Mouse (Mus musculus): ENCODE results near the gene Add3. TPM values are rescaled to one million over a fixed set of nuclear protein-coding genes. Genes with fewer than 3 reads are reported as not detected.

Add3 gene
- total RNA-seq, 2 experiments from 2014 or later: 43.3 to 57.5 TPM

- ATAC-seq (replicated peaks; ENCODE audit: poor library complexity, severe bottlenecking): peak; percentile 90
These were observed 11.5 kb upstream of the Add3 start for GRCm38 (mm10) chr19:53128494-53129337.

GRCm38 (mm10) chr19:53130399-53131175 is 9.7 kb upstream of the Add3 start:
- ATAC-seq (replicated peaks; ENCODE audit: poor library complexity, severe bottlenecking): peak; percentile 80

- ATAC-seq (replicated peaks; ENCODE audit: poor library complexity, severe bottlenecking): no peak
These were observed 7.8 kb upstream of the Add3 start for GRCm38 (mm10) chr19:53132471-53132870.

- no peak for ATAC-seq (replicated peaks; ENCODE audit: poor library complexity, severe bottlenecking)
These were observed 3.7 kb upstream of the Add3 start for GRCm38 (mm10) chr19:53136336-53137090.

- no peak for ATAC-seq (replicated peaks; ENCODE audit: poor library complexity, severe bottlenecking)
These were observed 3.0 kb upstream of the Add3 start for GRCm38 (mm10) chr19:53137116-53137670.

- ATAC-seq (replicated peaks; ENCODE audit: poor library complexity, severe bottlenecking): no peak
These were observed 584 bp downstream of the Add3 start for GRCm38 (mm10) chr19:53140804-53141250.

- ATAC-seq (replicated peaks; ENCODE audit: poor library complexity, severe bottlenecking): peak; percentile 36
These were observed 1.2 kb downstream of the Add3 start for GRCm38 (mm10) chr19:53141251-53142072.

GRCm38 (mm10) chr19:53142190-53143107 is 2.2 kb downstream of the Add3 start:
- peak; percentile 77 for ATAC-seq (replicated peaks; ENCODE audit: poor library complexity, severe bottlenecking)

- peak; percentile 31 for ATAC-seq (replicated peaks; ENCODE audit: poor library complexity, severe bottlenecking)
These were observed 3.1 kb downstream of the Add3 start for GRCm38 (mm10) chr19:53143108-53143971.

GRCm38 (mm10) chr19:53145075-53145474 is 4.8 kb downstream of the Add3 start:
- no peak for ATAC-seq (replicated peaks; ENCODE audit: poor library complexity, severe bottlenecking)

GRCm38 (mm10) chr19:53149381-53149780 is 9.1 kb downstream of the Add3 start:
- no peak for ATAC-seq (replicated peaks; ENCODE audit: poor library complexity, severe bottlenecking)

GRCm38 (mm10) chr19:53152451-53152850 is 12.2 kb downstream of the Add3 start:
- ATAC-seq (replicated peaks; ENCODE audit: poor library complexity, severe bottlenecking): no peak

- ATAC-seq (replicated peaks; ENCODE audit: poor library complexity, severe bottlenecking): peak; percentile 31; the same call in 1 of the 2 replicates
These were observed 12.9 kb downstream of the Add3 start for GRCm38 (mm10) chr19:53153096-53153495.

GRCm38 (mm10) chr19:53154156-53154555 is 13.9 kb downstream of the Add3 start:
- no peak for ATAC-seq (replicated peaks; ENCODE audit: poor library complexity, severe bottlenecking)

GRCm38 (mm10) chr19:53156361-53156760 is 16.1 kb downstream of the Add3 start:
- ATAC-seq (replicated peaks; ENCODE audit: poor library complexity, severe bottlenecking): no peak

GRCm38 (mm10) chr19:53157176-53157575 is 16.9 kb downstream of the Add3 start:
- peak; percentile 86 for ATAC-seq (replicated peaks; ENCODE audit: poor library complexity, severe bottlenecking)

- ATAC-seq (replicated peaks; ENCODE audit: poor library complexity, severe bottlenecking): no peak
These were observed 19.1 kb downstream of the Add3 start for GRCm38 (mm10) chr19:53159351-53159750.
